Mouse (Mus musculus): Measurements from ENCODE around the gene Ncdn. TPM values are rescaled to one million over a fixed set of nuclear protein-coding genes. Genes with fewer than 3 reads are reported as not detected.

Gene Ncdn
- polyA plus RNA-seq, 1 experiment from 2014 or later = 102 TPM

Other genes starting within 250 kb of the Ncdn start
- gene Ago4, start 220.0 kb downstream of the Ncdn start, polyA plus RNA-seq (2015; fragmentation: Nextera tagmentation; extraction: Ambion mirVana) = 8.6 and 10.2 TPM in 2 replicates
- gene Clspn, start 196.5 kb downstream of the Ncdn start, polyA plus RNA-seq (2015; fragmentation: Nextera tagmentation; extraction: Ambion mirVana) = 19.3 and 21.5 TPM in 2 replicates
- gene 5730409E04Rik, start 143.6 kb downstream of the Ncdn start, polyA plus RNA-seq (2015; fragmentation: Nextera tagmentation; extraction: Ambion mirVana) = 4.8 and 5.3 TPM in 2 replicates
- 449 and 456 TPM in 2 replicates for gene Psmb2, start 75.8 kb downstream of the Ncdn start, polyA plus RNA-seq (2015; fragmentation: Nextera tagmentation; extraction: Ambion mirVana)
- gene Tfap2e, start 17.2 kb downstream of the Ncdn start, polyA plus RNA-seq (2015; fragmentation: Nextera tagmentation; extraction: Ambion mirVana) = 0.78 and 1.0 TPM in 2 replicates
- 32.2 and 35.4 TPM in 2 replicates for gene AU040320, start 106 bp upstream of the Ncdn start, polyA plus RNA-seq (2015; fragmentation: Nextera tagmentation; extraction: Ambion mirVana)
- 26.3 and 31.3 TPM in 2 replicates for gene Zmym4, start 214.7 kb upstream of the Ncdn start, polyA plus RNA-seq (2015; fragmentation: Nextera tagmentation; extraction: Ambion mirVana)

Measured in forebrain, embryonic 15.5 days (tissue).